Mouse (Mus musculus) thymus, postnatal 4 days (tissue): ENCODE data around the gene Flad1.

Experiments used
- DNase-seq: peaks from one replicate; pipeline ENCODE4 v3.0.0; 2021

Gene Flad1

GRCm38 (mm10) chr3:89394894-89395256 lies 16.8 kb downstream of the Flad1 start:
- DNase-seq, result peak; percentile 41

- peak; percentile 52 for DNase-seq
Measured at GRCm38 (mm10) chr3:89394006-89394893, 17.4 kb downstream of the Flad1 start, which contains the start of gene Zbtb7b. Gene Zbtb7b (minus strand): TSS chr3:89394776.

- DNase-seq, result peak; percentile 74
Measured at GRCm38 (mm10) chr3:89393605-89394004, 18.1 kb downstream of the Flad1 start.

GRCm38 (mm10) chr3:89392871-89393311 lies 18.8 kb downstream of the Flad1 start:
- DNase-seq, result peak; percentile 44

- DNase-seq, result peak; percentile 53
Measured at GRCm38 (mm10) chr3:89391663-89392511, 19.8 kb downstream of the Flad1 start.

- peak; percentile 68 for DNase-seq
Measured at GRCm38 (mm10) chr3:89390699-89391662, 20.7 kb downstream of the Flad1 start.

GRCm38 (mm10) chr3:89390111-89390515 lies 21.6 kb downstream of the Flad1 start:
- DNase-seq, result peak; percentile 38

GRCm38 (mm10) chr3:89388901-89389740 lies 22.5 kb downstream of the Flad1 start:
- DNase-seq, result peak; percentile 63

GRCm38 (mm10) chr3:89388134-89388881 lies 23.4 kb downstream of the Flad1 start:
- DNase-seq, result peak; percentile 37

GRCm38 (mm10) chr3:89387632-89388031 lies 24.0 kb downstream of the Flad1 start:
- DNase-seq, result peak; percentile 28

GRCm38 (mm10) chr3:89386438-89387420 lies 24.9 kb downstream of the Flad1 start:
- DNase-seq, result peak; percentile 61

- DNase-seq, result peak; percentile 71
Measured at GRCm38 (mm10) chr3:89385451-89385850, 26.2 kb downstream of the Flad1 start.

- peak; percentile 17 for DNase-seq
Measured at GRCm38 (mm10) chr3:89384331-89385076, 27.2 kb downstream of the Flad1 start.

- peak; percentile 15 for DNase-seq
Measured at GRCm38 (mm10) chr3:89383651-89384255, 27.9 kb downstream of the Flad1 start.

GRCm38 (mm10) chr3:89382950-89383349 lies 28.7 kb downstream of the Flad1 start:
- DNase-seq, result no peak

- DNase-seq, result peak; percentile 28
Measured at GRCm38 (mm10) chr3:89382033-89382882, 29.4 kb downstream of the Flad1 start.

- DNase-seq, result peak; percentile 13
Measured at GRCm38 (mm10) chr3:89381233-89381632, 30.4 kb downstream of the Flad1 start.
